Mouse (Mus musculus) liver, embryonic 14.5 days (tissue): Measurements from ENCODE around the gene Macrod1.

Experiments used
- CTCF ChIP-seq: IDR thresholded peaks from 2 replicates; pipeline ENCODE4 v1.5.1; 2016; ENCODE audit warnings: antibody characterized with exemption, low read depth, control low read depth
- EP300 ChIP-seq: IDR thresholded peaks from 2 replicates; pipeline ENCODE4 v1.6.1; 2016; ENCODE audit warnings: antibody characterized with exemption, low read depth

DNA sequence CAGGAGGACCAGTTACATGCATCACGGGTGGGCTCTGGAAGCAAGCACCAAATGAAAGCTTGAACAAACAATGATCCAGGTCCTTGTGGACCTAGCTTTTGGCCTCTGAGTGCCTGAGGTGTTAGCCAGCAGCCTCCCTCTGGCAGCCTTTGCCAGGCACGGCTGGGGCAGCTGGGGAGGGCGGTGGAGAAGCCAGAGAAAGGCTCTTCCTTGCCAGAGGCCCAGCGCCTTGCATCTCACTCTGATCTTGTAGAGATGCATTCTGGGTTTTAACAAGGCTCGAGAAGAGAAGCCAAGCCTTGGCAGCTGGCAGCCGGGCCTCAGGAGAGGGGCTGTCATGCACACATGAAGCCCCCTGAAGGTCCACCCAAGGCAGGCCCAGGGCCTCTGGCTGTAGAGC, 83.8 kb downstream of the Macrod1 start:
- TF ChIP-seq CTCF, result no peak
- TF ChIP-seq EP300, result no peak
